Mouse (Mus musculus) layer of hippocampus, adult 11-12 months (tissue): ENCODE results near the gene Med14.

Experiments
- DNase-seq: peaks from one replicate; pipeline ENCODE4 v3.0.0; 2022; ENCODE audit warnings: low spot score

The Med14 gene

GRCm38 (mm10) chrX:12673054-12673775 lies 88.7 kb downstream of the Med14 start, which contains the start of gene 1810030O07Rik:
1810030O07Rik (minus strand) TSS chrX:12673668.
- peak; percentile 87 for DNase-seq

- DNase-seq = no peak
Measured at GRCm38 (mm10) chrX:12653879-12654278, 108.0 kb downstream of the Med14 start.

- DNase-seq = no peak
Measured at GRCm38 (mm10) chrX:12651906-12652305, 110.0 kb downstream of the Med14 start.

GRCm38 (mm10) chrX:12645531-12646304 lies 116.2 kb downstream of the Med14 start:
- peak; percentile 29 for DNase-seq

- peak; percentile 4 for DNase-seq
Measured at GRCm38 (mm10) chrX:12644976-12645375, 116.9 kb downstream of the Med14 start.
